Mouse (Mus musculus) ES-E14 (cell line): ENCODE measurements around the gene Tfpi2. TPM values are rescaled to one million over a fixed set of nuclear protein-coding genes. Genes with fewer than 3 reads are reported as not detected.

Source experiments
- DNase-seq: peaks from one replicate; pipeline ENCODE4 v3.0.0-alpha.2; 2013; ENCODE audit warnings: low read depth, low spot score
- H3K27ac ChIP-seq: 2 replicates; pipeline ENCODE4 v1.5.1; 2012; ENCODE audit warnings: low read depth, mild to moderate bottlenecking, low read length, moderate library complexity, mixed read lengths; ENCODE audit not compliant: poor library complexity, insufficient read depth, severe bottlenecking
- H3K36me3 ChIP-seq: 2 replicates; pipeline ENCODE4 v1.6.1; 2012; ENCODE audit warnings: mild to moderate bottlenecking, low read length, moderate library complexity, mixed read lengths; ENCODE audit not compliant: control insufficient read depth, poor library complexity, insufficient read depth, severe bottlenecking
- H3K4me1 ChIP-seq, 2 experiments: fragments of 150-350 bp in 1 of 2; sonication (generic) in 1 of 2; 2 replicates each; pipeline ENCODE4 v1.6.1; 2012; ENCODE audit warnings: low read length in 2 of 2, mild to moderate bottlenecking in 1 of 2, mixed read lengths in 1 of 2; ENCODE audit not compliant: control insufficient read depth in 2 of 2, insufficient read depth in 2 of 2, poor library complexity in 1 of 2
- H3K4me3 ChIP-seq, 2 experiments: fragments of 150-350 bp in 1 of 2; sonication (generic) in 1 of 2; 2 replicates each; pipeline ENCODE4 v1.5.1; 2012; ENCODE audit warnings: low read length in 2 of 2, low read depth in 1 of 2, mild to moderate bottlenecking in 1 of 2, mixed read lengths in 1 of 2; ENCODE audit not compliant: insufficient read depth in 1 of 2, poor library complexity in 1 of 2, severe bottlenecking in 1 of 2
- H3K9ac ChIP-seq: 2 replicates; pipeline ENCODE4 v1.6.1; 2012; ENCODE audit warnings: low read depth, mild to moderate bottlenecking, low read length, mixed read lengths; ENCODE audit not compliant: poor library complexity, insufficient read depth, severe bottlenecking
- H3K9me3 ChIP-seq: fragments of 150-350 bp; sonication (generic); 2 replicates; pipeline ENCODE4 v1.6.1; 2012; ENCODE audit warnings: low read depth, mild to moderate bottlenecking, low read length; ENCODE audit not compliant: control insufficient read depth, insufficient read depth
- CHD2 ChIP-seq: IDR thresholded peaks from 2 replicates; pipeline ENCODE4 v1.6.1; 2014; ENCODE audit warnings: mild to moderate bottlenecking, low read depth, low read length, inconsistent platforms
- HCFC1 ChIP-seq: IDR thresholded peaks from 2 replicates; pipeline ENCODE4 v1.6.1; 2012; ENCODE audit warnings: low read length, inconsistent platforms, borderline replicate concordance; ENCODE audit not compliant: insufficient read depth
- MAFK ChIP-seq: IDR thresholded peaks from 2 replicates; pipeline ENCODE4 v1.6.1; 2014; ENCODE audit warnings: mild to moderate bottlenecking, low read depth, low read length, inconsistent platforms; ENCODE audit not compliant: insufficient read depth
- ZC3H11A ChIP-seq: IDR thresholded peaks from 2 replicates; pipeline ENCODE4 v1.6.1; 2012; ENCODE audit warnings: low read depth, mild to moderate bottlenecking, inconsistent platforms, low read length, borderline replicate concordance
- ZNF384 ChIP-seq: IDR thresholded peaks from 2 replicates; pipeline ENCODE4 v1.6.1; 2012; ENCODE audit warnings: low read depth, low read length, inconsistent platforms
- in situ Hi-C, 2 experiments: fragments of 600-800 bp; cut with MboI; formaldehyde crosslinking; loops; one replicate each; pipeline ENCODE4 v1.15.1; 2025; ENCODE audit warnings: low sequenced_read_pairs in 2 of 2, inconsistent platforms in 1 of 2; ENCODE audit not compliant: unreplicated experiment in 2 of 2
- total RNA-seq: library from RNA; depleted of rRNA; stranded (reverse); fragments of 300-350 nt; gene quantifications from 2 replicates; pipeline ENCODE4 v1.2.3, GENCODE M21; 2012

Tfpi2 gene
- total RNA-seq, 1 experiment, result 0.67 TPM

- in situ Hi-C loops, result no loop called here
- DNase-seq, result no peak
Observed at GRCm38 (mm10) chr6:4008501-4009040, 19.9 kb upstream of the Tfpi2 start.

GRCm38 (mm10) chr6:4004808-4005207, 16.1 kb upstream of the Tfpi2 start:
- H3K27ac ChIP-seq, result no peak overlapping the region
- TF ChIP-seq CHD2, result no peak
- TF ChIP-seq HCFC1, result no peak
- TF ChIP-seq ZC3H11A, result no peak
- TF ChIP-seq MAFK, result no peak
- no peak for TF ChIP-seq ZNF384
- DNase-seq, result no peak
- no peak overlapping the region for H3K9ac ChIP-seq
- no peaks in the 10 kb centered on the region for H3K36me3 ChIP-seq
- H3K4me1 ChIP-seq, result no peaks in the 10 kb centered on the region
- no peak overlapping the region for H3K4me3 ChIP-seq
- H3K9me3 ChIP-seq, result no peaks in the 10 kb centered on the region
- in situ Hi-C loops, result no loop called here

More at GRCm38 (mm10) chr6:4008501-4009040, 19.9 kb upstream of the Tfpi2 start:
- no peak overlapping the region for H3K9ac ChIP-seq
- H3K4me3 ChIP-seq, result no peak overlapping the region
- H3K36me3 ChIP-seq, result no peaks in the 10 kb centered on the region
- no peak overlapping the region for H3K27ac ChIP-seq
- H3K4me1 ChIP-seq, result no peaks in the 10 kb centered on the region
- TF ChIP-seq MAFK, result no peak
- no peak for TF ChIP-seq CHD2
- H3K9me3 ChIP-seq, result no peaks in the 10 kb centered on the region

- H3K9me3 ChIP-seq, result no peaks in the 10 kb centered on the region
Observed at GRCm38 (mm10) chr6:4003890-4004306, 15.2 kb upstream of the Tfpi2 start, which contains the start of gene Gng11. TSS of gene Gng11 (plus strand) at chr6:4003904.

GRCm38 (mm10) chr6:4003445-4003844, 14.7 kb upstream of the Tfpi2 start:
- no peak for DNase-seq
- in situ Hi-C loops, result no loop called here
- TF ChIP-seq ZC3H11A (no peak), CHD2 (no peak), HCFC1 (no peak), ZNF384 (no peak), MAFK (no peak)
- Histone ChIP-seq H3K9me3 (no peaks in the 10 kb centered on the region), H3K9ac (no peak overlapping the region), H3K4me1 (no peaks in the 10 kb centered on the region), H3K4me3 (no peak overlapping the region; a peak in 1 of 4 replicates), H3K36me3 (no peaks in the 10 kb centered on the region), H3K27ac (no peak overlapping the region)

More at GRCm38 (mm10) chr6:4003890-4004306, 15.2 kb upstream of the Tfpi2 start, which contains the start of gene Gng11:
- TF ChIP-seq CHD2, result no peak
- TF ChIP-seq HCFC1, result no peak
- no peak for TF ChIP-seq ZC3H11A
- no peak for TF ChIP-seq MAFK
- TF ChIP-seq ZNF384, result no peak
- Histone ChIP-seq H3K27ac (no peak within 1 kb of the TSS), H3K36me3 (no peaks in the 10 kb centered on the region), H3K9ac (peak within 1 kb of the TSS; percentile 12; the same call in 1 of the 2 replicates), H3K4me3 (peak within 1 kb of the TSS; percentile 44 to 66), H3K4me1 (no peaks in the 10 kb centered on the region)
- DNase-seq, result peak; percentile 7
- in situ Hi-C loops, result no loop called here

- Histone ChIP-seq H3K36me3 (no peaks in the 10 kb centered on the region), H3K27ac (no peak overlapping the region), H3K9ac (no peak overlapping the region), H3K4me1 (no peaks in the 10 kb centered on the region), H3K4me3 (no peak overlapping the region), H3K9me3 (no peaks in the 10 kb centered on the region)
- in situ Hi-C loops, result no loop called here
- TF ChIP-seq MAFK, result no peak
- no peak for TF ChIP-seq ZC3H11A
- DNase-seq, result no peak
Observed at GRCm38 (mm10) chr6:4000716-4001115, 12.0 kb upstream of the Tfpi2 start.
